Mouse (Mus musculus): Measurements from ENCODE around the gene Rassf6. TPM values are rescaled to one million over a fixed set of nuclear protein-coding genes. Genes with fewer than 3 reads are reported as not detected.

Rassf6 gene
- total RNA-seq, 1 experiment from 2014 or later, result 1.7 TPM

GRCm38 (mm10) chr5:90568338-90568737 lies 72.1 kb downstream of the Rassf6 start:
- DNase-seq, result no peak

- no peak for DNase-seq
Observed at GRCm38 (mm10) chr5:90567788-90568187, 72.7 kb downstream of the Rassf6 start.

GRCm38 (mm10) chr5:90565205-90565604 lies 75.3 kb downstream of the Rassf6 start:
- no peak for DNase-seq

GRCm38 (mm10) chr5:90564161-90564560 lies 76.3 kb downstream of the Rassf6 start:
- DNase-seq, result no peak

- DNase-seq, result no peak
Observed at GRCm38 (mm10) chr5:90562880-90563279, 77.6 kb downstream of the Rassf6 start.

GRCm38 (mm10) chr5:90561721-90562275 lies 78.7 kb downstream of the Rassf6 start:
- no peak for DNase-seq

GRCm38 (mm10) chr5:90560743-90561142 lies 79.7 kb downstream of the Rassf6 start, which contains the start of gene 5830473C10Rik:
Gene 5830473C10Rik, plus strand, starts transcription at chr5:90561107.
- DNase-seq, result no peak

GRCm38 (mm10) chr5:90556052-90556451 lies 84.4 kb downstream of the Rassf6 start:
- DNase-seq, result no peak

Other genes with a start within 250 kb of the Rassf6 start
- 10.5 and 672 TPM in 2 replicates for gene Alb, start 179.8 kb downstream of the Rassf6 start, total RNA-seq (2021)
- not detected in 2 replicates for gene Afp, start 149.9 kb downstream of the Rassf6 start, total RNA-seq (2021)
- 2.4 TPM in 1 of 2 replicates, not detected in the other for gene Afm, start 121.7 kb downstream of the Rassf6 start, total RNA-seq (2021)
- gene 5830473C10Rik, start 79.5 kb downstream of the Rassf6 start, total RNA-seq (2021), result not detected in 2 replicates
- not detected in 2 replicates for gene Cxcl5, start 118.7 kb upstream of the Rassf6 start, total RNA-seq (2021)
- 1.2 and 2.7 TPM in 2 replicates for gene Ppbp, start 127.9 kb upstream of the Rassf6 start, total RNA-seq (2021)
- 7.6 and 8.4 TPM in 2 replicates for gene Pf4, start 131.8 kb upstream of the Rassf6 start, total RNA-seq (2021)
- not detected in 2 replicates for gene Cxcl3, start 145.4 kb upstream of the Rassf6 start, total RNA-seq (2021)
- gene Cxcl15, start 153.9 kb upstream of the Rassf6 start, total RNA-seq (2021), result not detected in 2 replicates